Mouse (Mus musculus) cortical plate, adult 2 months (tissue): ENCODE results near the gene Gm43951.

Experiments used
- CTCF ChIP-seq: fragments of 200-500 bp; IDR thresholded peaks from 2 replicates; pipeline ENCODE4 v1.5.1; 2011; ENCODE audit warnings: mild to moderate bottlenecking, control low read depth, low read length; ENCODE audit not compliant: insufficient read depth; ENCODE audit errors: extremely low read depth
- POLR2A ChIP-seq: fragments of 200-500 bp; IDR thresholded peaks from 2 replicates; pipeline ENCODE4 v1.6.1; 2011; ENCODE audit warnings: mild to moderate bottlenecking, low read length, control low read depth; ENCODE audit not compliant: insufficient read depth; ENCODE audit errors: extremely low read depth

- TF ChIP-seq CTCF: no peak
- TF ChIP-seq POLR2A: no peak
Measured at GRCm38 (mm10) chr11:72155981-72156428, 50.6 kb downstream of the Gm43951 start.
